Mouse (Mus musculus): Measurements from ENCODE around the gene Olfr399. TPM values are rescaled to one million over a fixed set of nuclear protein-coding genes. Genes with fewer than 3 reads are reported as not detected.

The Olfr399 gene
- polyA plus RNA-seq (2012; rRNA removed): not detected in 2 replicates

GRCm38 (mm10) chr11:74056451-74056850 lies at the start of gene Olfr399, which contains the start of gene Olfr139:
TSS of gene Olfr399 (minus strand) at chr11:74056615.
TSS of gene Olfr139 (minus strand) at chr11:74056551.

DNA sequence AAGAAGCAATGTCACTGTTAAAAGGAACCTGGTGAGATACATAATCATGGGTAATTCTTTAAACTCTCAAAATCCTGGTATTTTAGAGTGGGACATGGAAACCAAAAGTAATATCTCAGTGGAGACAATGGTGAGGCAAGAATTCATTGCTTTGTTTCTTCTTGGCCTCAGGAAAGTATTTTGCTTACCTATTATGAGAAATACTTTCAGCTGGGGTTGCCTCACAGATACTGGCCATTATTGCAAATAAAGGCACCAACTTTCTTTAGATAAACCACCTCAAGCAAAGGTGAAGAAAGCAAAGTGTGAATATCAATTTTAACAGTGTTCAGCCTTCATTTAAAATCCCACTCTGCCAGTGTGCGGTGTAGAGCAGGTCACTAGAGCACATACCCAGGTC lies 13.2 kb upstream of the Olfr399 start, which contains the start of gene Zfp616:
Gene Zfp616 (plus strand): TSS at position 301 of the 400 bp plus-strand sequence.

Other genes with a start within 250 kb of the Olfr399 start
- not detected in 2 replicates for gene Olfr392, start 239.6 kb downstream of the Olfr399 start, polyA plus RNA-seq (2012; rRNA removed)
- gene Olfr393, start 205.2 kb downstream of the Olfr399 start, polyA plus RNA-seq (2012; rRNA removed): not detected in 2 replicates
- not detected in 2 replicates for gene Olfr394, start 165.8 kb downstream of the Olfr399 start, polyA plus RNA-seq (2012; rRNA removed)
- not detected in 2 replicates for gene Olfr395, start 147.3 kb downstream of the Olfr399 start, polyA plus RNA-seq (2012; rRNA removed)
- gene Olfr23, start 119.9 kb downstream of the Olfr399 start, polyA plus RNA-seq (2012; rRNA removed): not detected in 2 replicates
- not detected in 2 replicates for gene Olfr397, start 95.8 kb downstream of the Olfr399 start, polyA plus RNA-seq (2012; rRNA removed)
- gene Olfr398, start 66.2 kb downstream of the Olfr399 start, polyA plus RNA-seq (2012; rRNA removed): not detected in 2 replicates
- gene Olfr139, start 64 bp downstream of the Olfr399 start, polyA plus RNA-seq (2012; rRNA removed): not detected in 2 replicates
- gene Zfp616, start 13.3 kb upstream of the Olfr399 start, polyA plus RNA-seq (2012; rRNA removed): not detected in 2 replicates
- gene Olfr401, start 57.1 kb upstream of the Olfr399 start, polyA plus RNA-seq (2012; rRNA removed): not detected in 2 replicates
- gene Olfr402, start 96.9 kb upstream of the Olfr399 start, polyA plus RNA-seq (2012; rRNA removed): not detected in 2 replicates
- gene Olfr403, start 129.6 kb upstream of the Olfr399 start, polyA plus RNA-seq (2012; rRNA removed): not detected in 2 replicates
- not detected in 2 replicates for gene Olfr43, start 154.8 kb upstream of the Olfr399 start, polyA plus RNA-seq (2012; rRNA removed)
- not detected in 2 replicates for gene Olfr406, start 203.2 kb upstream of the Olfr399 start, polyA plus RNA-seq (2012; rRNA removed)
- not detected in 2 replicates for gene Olfr59, start 227.1 kb upstream of the Olfr399 start, polyA plus RNA-seq (2012; rRNA removed)